Mouse (Mus musculus) liver, embryonic 16.5 days (tissue): Measurements from ENCODE around the gene Defb29. TPM values are rescaled to one million over a fixed set of nuclear protein-coding genes. Genes with fewer than 3 reads are reported as not detected.

Experiments
- ATAC-seq: fragments of 200-750 bp; cut with Nextera tagmentation; 2 replicates; pipeline ENCODE4 v1.8.0; 2017; ENCODE audit warnings: low read depth, mild to moderate bottlenecking, moderate number of reproducible peaks, moderate library complexity
- H3K27ac ChIP-seq: fragments of 300-500 bp; sonication (generic); 2 replicates; pipeline ENCODE4 v1.5.1; 2014; ENCODE audit warnings: mild to moderate bottlenecking, low read length
- H3K27me3 ChIP-seq: fragments of 300-500 bp; sonication (generic); 2 replicates; pipeline ENCODE4 v1.6.1; 2014; ENCODE audit warnings: low read depth, low read length, mixed read lengths; ENCODE audit not compliant: control insufficient read depth, insufficient read depth
- H3K36me3 ChIP-seq: fragments of 300-500 bp; sonication (generic); 2 replicates; pipeline ENCODE4 v1.6.1; 2014; ENCODE audit warnings: mild to moderate bottlenecking; ENCODE audit not compliant: control insufficient read depth, insufficient read depth
- H3K4me1 ChIP-seq: fragments of 300-500 bp; sonication (generic); 2 replicates; pipeline ENCODE4 v1.6.1; 2014; ENCODE audit warnings: low read depth, low read length, mixed read lengths; ENCODE audit not compliant: control insufficient read depth
- H3K4me2 ChIP-seq: fragments of 300-500 bp; sonication (generic); 2 replicates; pipeline ENCODE4 v1.6.1; 2014; ENCODE audit warnings: low read depth, low read length, mixed read lengths
- H3K4me3 ChIP-seq: fragments of 300-500 bp; sonication (generic); 2 replicates; pipeline ENCODE4 v1.5.1; 2014; ENCODE audit warnings: low read depth, mild to moderate bottlenecking, low read length
- H3K9ac ChIP-seq: fragments of 300-500 bp; sonication (generic); 2 replicates; pipeline ENCODE4 v1.6.1; 2014; ENCODE audit warnings: low read depth, low read length
- H3K9me3 ChIP-seq: fragments of 300-500 bp; sonication (generic); replicated peaks from 2 replicates; pipeline ENCODE4 v1.6.1; 2016; ENCODE audit warnings: low read length; ENCODE audit not compliant: control insufficient read depth
- polyA plus RNA-seq: library from polyadenylated mRNA; unstranded; fragments of >200 nt; fragmentation: Nextera tagmentation; extraction: Ambion mirVana; gene quantifications from 2 replicates; pipeline ENCODE4 v1.2.1, GENCODE M21; 2015

The Defb29 gene
- polyA plus RNA-seq, 1 experiment from 2014 or later = not detected

- Histone ChIP-seq H3K4me2 (no peak within 1 kb of the TSS), H3K36me3 (no peaks in the 10 kb centered on the region), H3K4me3 (no peak within 1 kb of the TSS), H3K4me1 (no peaks in the 10 kb centered on the region), H3K9ac (no peak within 1 kb of the TSS), H3K9me3 (no peaks in the 10 kb centered on the region), H3K27me3 (no peaks in the 10 kb centered on the region), H3K27ac (no peak within 1 kb of the TSS)
- no peak for ATAC-seq
Observed at GRCm38 (mm10) chr2:152490038-152490437, 49.9 kb downstream of the Defb29 start, which contains the start of gene Defb22. Gene Defb22 (minus strand): TSS chr2:152490138.

Other genes with a start within 250 kb of the Defb29 start
- gene Tbc1d20, start 246.3 kb downstream of the Defb29 start, polyA plus RNA-seq = 11.3 and 11.7 TPM in 2 replicates
- gene Rbck1, start 207.4 kb downstream of the Defb29 start, polyA plus RNA-seq = 37.7 and 40.2 TPM in 2 replicates
- gene Trib3, start 196.1 kb downstream of the Defb29 start, polyA plus RNA-seq = 6.5 and 6.8 TPM in 2 replicates
- gene Nrsn2, start 163.5 kb downstream of the Defb29 start, polyA plus RNA-seq = not detected in 2 replicates
- 0.77 and 0.99 TPM in 2 replicates for gene Sox12, start 142.0 kb downstream of the Defb29 start, polyA plus RNA-seq
- gene Zcchc3, start 125.1 kb downstream of the Defb29 start, polyA plus RNA-seq = 6.4 and 6.7 TPM in 2 replicates
- 0.12 and 0.18 TPM in 2 replicates for gene 6820408C15Rik, start 124.5 kb downstream of the Defb29 start, polyA plus RNA-seq
- gene Defb23, start 75.5 kb downstream of the Defb29 start, polyA plus RNA-seq = not detected in 2 replicates
- not detected in 2 replicates for gene Defb20, start 63.0 kb downstream of the Defb29 start, polyA plus RNA-seq
- gene Defb22, start 50.0 kb downstream of the Defb29 start, polyA plus RNA-seq = not detected in 2 replicates
- not detected in 2 replicates for gene Defb26, start 28.4 kb downstream of the Defb29 start, polyA plus RNA-seq
- gene Defb28, start 21.8 kb downstream of the Defb29 start, polyA plus RNA-seq = not detected in 2 replicates
- gene Gm17416, start 29.2 kb upstream of the Defb29 start, polyA plus RNA-seq = not detected in 2 replicates
- gene Defb21, start 32.6 kb upstream of the Defb29 start, polyA plus RNA-seq = not detected in 2 replicates
- gene Defb19, start 40.2 kb upstream of the Defb29 start, polyA plus RNA-seq = not detected in 2 replicates
- not detected in 2 replicates for gene Defb45, start 59.3 kb upstream of the Defb29 start, polyA plus RNA-seq
- not detected in 2 replicates for gene Defb36, start 64.2 kb upstream of the Defb29 start, polyA plus RNA-seq
- not detected in 2 replicates for gene Defb25, start 83.0 kb upstream of the Defb29 start, polyA plus RNA-seq
- 1.1 TPM in 2 replicates for gene Rem1, start 86.9 kb upstream of the Defb29 start, polyA plus RNA-seq
- gene H13, start 129.4 kb upstream of the Defb29 start, polyA plus RNA-seq = 45.5 and 52.7 TPM in 2 replicates
- 10.2 and 11.1 TPM in 2 replicates for gene Mcts2, start 146.9 kb upstream of the Defb29 start, polyA plus RNA-seq
- gene Id1, start 196.2 kb upstream of the Defb29 start, polyA plus RNA-seq = 18.1 and 18.8 TPM in 2 replicates
- gene Cox4i2, start 214.1 kb upstream of the Defb29 start, polyA plus RNA-seq = 0.95 and 1.4 TPM in 2 replicates